Mouse (Mus musculus) bone marrow, adult 2 months (tissue): ENCODE measurements around the gene Ubac1. TPM values are rescaled to one million over a fixed set of nuclear protein-coding genes. Genes with fewer than 3 reads are reported as not detected.

Experiments used
- H3K27ac ChIP-seq: fragments of 200-500 bp; 2 replicates; pipeline ENCODE4 v1.5.1; 2012; ENCODE audit warnings: low read depth, mild to moderate bottlenecking, control low read depth, inconsistent platforms, low read length; ENCODE audit not compliant: control insufficient read depth, poor library complexity, insufficient read depth
- H3K4me1 ChIP-seq: fragments of 200-500 bp; 2 replicates; pipeline ENCODE4 v1.6.1; 2011; ENCODE audit warnings: low read length; ENCODE audit not compliant: control insufficient read depth, insufficient read depth
- H3K4me3 ChIP-seq: fragments of 200-500 bp; replicated peaks from 2 replicates; pipeline ENCODE3; 2011; ENCODE audit warnings: mild to moderate bottlenecking, low read depth, low read length, control low read depth; ENCODE audit not compliant: control insufficient read depth
- CTCF ChIP-seq: fragments of 200-500 bp; IDR thresholded peaks from 2 replicates; pipeline ENCODE4 v1.5.1; 2011; ENCODE audit warnings: low read length, control low read depth; ENCODE audit not compliant: control insufficient read depth, insufficient read depth
- POLR2A ChIP-seq: fragments of 200-500 bp; IDR thresholded peaks from 2 replicates; pipeline ENCODE4 v1.6.1; 2011; ENCODE audit warnings: low read depth, mild to moderate bottlenecking, control low read depth, low read length, borderline replicate concordance; ENCODE audit not compliant: control insufficient read depth
- WGBS: fragments of 180-500 bp; shearing (Covaris S2); methylation state at CpG from one replicate; pipeline ENCODE4 v1.1.7; 2018; 5-methylcytosine and 5-hydroxymethylcytosine counted together
- polyA plus RNA-seq: library from polyadenylated mRNA; stranded (reverse); fragments of >200 nt; gene quantifications from 2 replicates; pipeline ENCODE4 v1.2.4, GENCODE M21; 2011; ENCODE audit warnings: low replicate concordance; ENCODE audit not compliant: missing spikeins, insufficient read depth, insufficient read length

The Ubac1 gene
- 452 and 465 TPM in 2 replicates for polyA plus RNA-seq

GRCm38 (mm10) chr2:26021561-26022257 lies at the start of gene Ubac1:
TSS of gene Ubac1 (minus strand) at chr2:26021747.
- H3K27ac ChIP-seq, result peak within 1 kb of the TSS; percentile 97
- H3K4me3 ChIP-seq, result peak within 1 kb of the TSS; percentile 97
- H3K4me1 ChIP-seq, result no peaks in the 10 kb centered on the region; the same call in 1 of the 2 replicates
- TF ChIP-seq POLR2A (no peak), CTCF (no peak)
- 7% methylated on average over 50 of the region's 50 CpGs for WGBS

- TF ChIP-seq POLR2A, result no peak
- TF ChIP-seq CTCF, result no peak
- Histone ChIP-seq H3K4me1 (no peaks in the 10 kb centered on the region), H3K27ac (no peak overlapping the region), H3K4me3 (no peak overlapping the region)
- WGBS, result 88% methylated on average over 1 of the region's 1 CpGs
These were observed 47.0 kb upstream of the Ubac1 start for GRCm38 (mm10) chr2:26068592-26068991.

- 16% methylated on average over 7 of the region's 7 CpGs for WGBS
- no peak for TF ChIP-seq POLR2A
- TF ChIP-seq CTCF, result no peak
- no peak overlapping the region for H3K4me3 ChIP-seq
- no peaks in the 10 kb centered on the region for H3K4me1 ChIP-seq
- H3K27ac ChIP-seq, result no peak overlapping the region
These were observed 46.6 kb upstream of the Ubac1 start for GRCm38 (mm10) chr2:26068175-26068574.

- Histone ChIP-seq H3K27ac (no peak overlapping the region), H3K4me1 (no peaks in the 10 kb centered on the region)
These were observed 45.0 kb upstream of the Ubac1 start for GRCm38 (mm10) chr2:26066527-26066926.

GRCm38 (mm10) chr2:26062742-26063427 lies 41.3 kb upstream of the Ubac1 start:
- Histone ChIP-seq H3K4me3 (no peak overlapping the region), H3K4me1 (no peaks in the 10 kb centered on the region), H3K27ac (no peak overlapping the region)
- TF ChIP-seq POLR2A (no peak), CTCF (no peak)
- WGBS, result 69% methylated on average over 13 of the region's 13 CpGs

More at GRCm38 (mm10) chr2:26066527-26066926, 45.0 kb upstream of the Ubac1 start:
- no peak overlapping the region for H3K4me3 ChIP-seq
- TF ChIP-seq POLR2A (no peak), CTCF (no peak)
- 87% methylated on average over 14 of the region's 14 CpGs for WGBS

- WGBS, result 51% methylated on average over 4 of the region's 4 CpGs
- Histone ChIP-seq H3K4me1 (no peaks in the 10 kb centered on the region), H3K4me3 (no peak overlapping the region), H3K27ac (no peak overlapping the region)
- TF ChIP-seq CTCF, result no peak
- TF ChIP-seq POLR2A, result no peak
These were observed 40.7 kb upstream of the Ubac1 start for GRCm38 (mm10) chr2:26062241-26062640.

GRCm38 (mm10) chr2:26061018-26061666 lies 39.6 kb upstream of the Ubac1 start:
- H3K4me1 ChIP-seq, result no peaks in the 10 kb centered on the region
- peak overlapping the region; percentile 42; the same call in 1 of the 2 replicates for H3K27ac ChIP-seq
- no peak overlapping the region for H3K4me3 ChIP-seq
- TF ChIP-seq CTCF (no peak), POLR2A (no peak)
- WGBS, result 69% methylated on average over 21 of the region's 21 CpGs

GRCm38 (mm10) chr2:26057053-26057452 lies 35.5 kb upstream of the Ubac1 start:
- no peak for TF ChIP-seq POLR2A
- no peak for TF ChIP-seq CTCF
- Histone ChIP-seq H3K4me3 (no peak overlapping the region), H3K4me1 (no peaks in the 10 kb centered on the region), H3K27ac (no peak overlapping the region)
- 86% methylated on average over 7 of the region's 7 CpGs for WGBS
